Mouse (Mus musculus): Measurements from ENCODE around the gene Tmem178. TPM values are rescaled to one million over a fixed set of nuclear protein-coding genes. Genes with fewer than 3 reads are reported as not detected.
A peak's percentile ranks its signal among the peaks of the same experiment; 100 is the strongest.

The Tmem178 gene
- polyA plus RNA-seq (2012; rRNA removed) (8.1 and 10.2 TPM in 2 replicates), polyA plus RNA-seq (2014; fragmentation: Nextera tagmentation; extraction: Ambion mirVana) (8.9 and 12.0 TPM in 2 replicates)

DNA sequence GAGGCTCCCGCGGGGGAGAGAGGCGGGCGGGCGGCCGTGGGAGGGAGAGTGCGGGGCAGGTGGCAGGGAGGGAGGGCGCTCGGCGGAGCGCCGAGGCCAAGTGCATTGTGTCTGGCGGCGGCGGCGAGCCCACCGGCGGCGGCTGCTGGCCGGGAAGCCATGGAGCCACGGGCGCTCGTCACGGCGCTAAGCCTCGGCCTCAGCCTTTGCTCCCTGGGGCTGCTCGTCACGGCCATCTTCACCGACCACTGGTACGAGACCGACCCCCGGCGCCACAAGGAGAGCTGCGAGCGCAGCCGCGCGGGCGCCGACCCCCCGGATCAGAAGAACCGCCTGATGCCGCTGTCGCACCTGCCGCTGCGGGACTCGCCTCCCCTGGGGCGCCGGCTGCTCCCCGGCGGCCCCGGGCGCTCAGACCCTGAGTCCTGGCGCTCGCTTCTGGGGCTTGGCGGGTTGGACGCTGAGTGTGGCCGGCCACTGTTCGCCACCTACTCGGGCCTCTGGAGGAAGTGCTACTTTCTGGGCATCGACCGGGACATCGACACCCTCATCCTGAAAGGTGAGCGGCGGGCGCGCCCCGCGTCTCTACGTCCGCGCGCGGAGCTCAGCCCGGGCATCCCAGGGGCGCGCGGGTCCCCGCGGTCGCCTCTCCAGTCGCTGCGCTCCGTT, at the start of gene Tmem178:
Gene Tmem178, plus strand, starts transcription at position 103 of the 669 bp plus-strand sequence.
- Histone ChIP-seq H3K4me3 (replicated peaks; ENCODE audit: low read length) (peak within 1 kb of the TSS; percentile 71), H3K27me3 (ENCODE audit: control insufficient read depth, insufficient read depth, low read length) (peaks cover 13% of the 10 kb centered on the region; the same call in 1 of the 2 replicates), H3K27ac (replicated peaks; ENCODE audit: low read depth, low read length) (no peak within 1 kb of the TSS), H3K4me2 (replicated peaks; ENCODE audit: low read depth, low read length, severe bottlenecking) (peak within 1 kb of the TSS; percentile 100), H3K4me1 (ENCODE audit: control insufficient read depth, insufficient read depth, low read length) (0 out of 2 replicates have a peak, but pooled peaks cover 4% of the 10 kb centered on the region), H3K9me3 (ENCODE audit: control insufficient read depth, low read length) (no peaks in the 10 kb centered on the region), H3K36me3 (ENCODE audit: control insufficient read depth, insufficient read depth, low read length) (no peaks in the 10 kb centered on the region), H3K9ac (ENCODE audit: low read depth, low read length, severe bottlenecking) (peak within 1 kb of the TSS; percentile 72)
- ATAC-seq (ENCODE audit: low FRiP score, low read depth) (peak; percentile 65), DNase-seq (ENCODE audit: low spot score) (no peak)
- TF ChIP-seq POLR2A (IDR thresholded peaks at IDR 0.05; ENCODE audit: borderline replicate concordance, extremely low read depth, insufficient read depth, insufficient read length) = no peak
- 0% methylated on average over 37 of the region's 84 CpGs for WGBS

- TF ChIP-seq POLR2A (IDR thresholded peaks at IDR 0.05; ENCODE audit: borderline replicate concordance, extremely low read depth, insufficient read depth, insufficient read length) = no peak
- 31% methylated on average over 2 of the region's 2 CpGs for WGBS
- Histone ChIP-seq H3K27me3 (ENCODE audit: control insufficient read depth, insufficient read depth, low read length) (no peaks in the 10 kb centered on the region), H3K9me3 (ENCODE audit: control insufficient read depth, low read length) (no peaks in the 10 kb centered on the region), H3K4me3 (replicated peaks; ENCODE audit: low read length) (no peak overlapping the region), H3K27ac (replicated peaks; ENCODE audit: low read depth, low read length) (no peak overlapping the region), H3K36me3 (ENCODE audit: control insufficient read depth, insufficient read depth, low read length) (no peaks in the 10 kb centered on the region), H3K4me1 (ENCODE audit: control insufficient read depth, insufficient read depth, low read length) (peaks cover 13% of the 10 kb centered on the region), H3K4me2 (replicated peaks; ENCODE audit: low read depth, low read length, severe bottlenecking) (no peak overlapping the region), H3K9ac (ENCODE audit: low read depth, low read length, severe bottlenecking) (no peak overlapping the region)
- ATAC-seq (ENCODE audit: low FRiP score, low read depth) (peak; percentile 67; the same call in 1 of the 2 replicates), DNase-seq (ENCODE audit: low spot score) (no peak)
Measured at GRCm38 (mm10) chr17:80896481-80896880, 48.0 kb upstream of the Tmem178 start.

DNA sequence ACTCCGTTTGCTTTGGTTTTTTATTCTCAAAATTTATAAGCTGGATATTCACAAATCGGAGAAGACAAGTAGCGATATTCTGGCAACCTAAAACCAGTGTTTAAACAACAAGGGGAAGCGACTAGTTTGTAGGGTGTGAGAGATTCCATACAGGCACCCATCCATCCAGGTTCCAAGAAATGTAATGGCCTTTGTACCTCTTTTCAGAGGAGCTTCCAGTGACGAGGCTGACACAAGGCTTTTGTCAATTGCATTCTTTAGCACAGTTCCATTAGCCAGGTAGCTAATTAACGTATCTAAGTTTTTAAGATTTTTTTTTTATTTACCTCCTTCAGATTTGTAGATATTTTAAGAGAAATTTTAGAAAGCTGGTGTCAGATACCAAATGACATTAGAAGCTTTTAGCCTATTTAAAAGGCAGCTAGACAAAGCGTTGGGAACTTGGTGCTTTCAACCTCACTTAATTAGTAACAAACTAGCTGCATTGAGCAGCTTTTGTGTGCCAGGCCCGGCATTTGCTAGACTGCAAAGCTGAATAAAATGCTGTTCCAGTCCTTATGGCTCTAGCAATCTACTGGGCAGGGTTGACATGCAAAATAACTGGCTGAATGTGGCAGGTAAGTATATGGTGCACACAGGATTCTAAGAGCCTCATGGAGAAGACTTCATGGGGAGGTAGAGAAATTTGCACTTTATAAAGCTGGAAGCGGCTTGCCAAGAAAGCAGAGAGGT, 46.6 kb upstream of the Tmem178 start:
- Histone ChIP-seq H3K9me3 (ENCODE audit: control insufficient read depth, low read length) (no peaks in the 10 kb centered on the region), H3K4me1 (ENCODE audit: control insufficient read depth, insufficient read depth, low read length) (peaks cover 8% of the 10 kb centered on the region), H3K27me3 (ENCODE audit: control insufficient read depth, insufficient read depth, low read length) (no peaks in the 10 kb centered on the region), H3K4me2 (replicated peaks; ENCODE audit: low read depth, low read length, severe bottlenecking) (no peak overlapping the region), H3K27ac (replicated peaks; ENCODE audit: low read depth, low read length) (no peak overlapping the region), H3K4me3 (replicated peaks; ENCODE audit: low read length) (no peak overlapping the region), H3K9ac (ENCODE audit: low read depth, low read length, severe bottlenecking) (no peak overlapping the region), H3K36me3 (ENCODE audit: control insufficient read depth, insufficient read depth, low read length) (no peaks in the 10 kb centered on the region)
- 70% methylated on average over 9 of the region's 9 CpGs for WGBS
- TF ChIP-seq POLR2A (IDR thresholded peaks at IDR 0.05; ENCODE audit: borderline replicate concordance, extremely low read depth, insufficient read depth, insufficient read length) = no peak
- no peak for ATAC-seq (ENCODE audit: low FRiP score, low read depth)
- no peak for DNase-seq (ENCODE audit: low spot score)

- Histone ChIP-seq H3K9me3 (ENCODE audit: control insufficient read depth, low read length) (no peaks in the 10 kb centered on the region), H3K4me2 (replicated peaks; ENCODE audit: low read depth, low read length, severe bottlenecking) (no peak overlapping the region), H3K9ac (ENCODE audit: low read depth, low read length, severe bottlenecking) (no peak overlapping the region), H3K36me3 (ENCODE audit: control insufficient read depth, insufficient read depth, low read length) (no peaks in the 10 kb centered on the region), H3K27ac (replicated peaks; ENCODE audit: low read depth, low read length) (no peak overlapping the region), H3K27me3 (ENCODE audit: control insufficient read depth, insufficient read depth, low read length) (no peaks in the 10 kb centered on the region), H3K4me3 (replicated peaks; ENCODE audit: low read length) (no peak overlapping the region), H3K4me1 (ENCODE audit: control insufficient read depth, insufficient read depth, low read length) (peaks cover 8% of the 10 kb centered on the region)
- peak; percentile 51 for DNase-seq (ENCODE audit: low spot score)
- no peak for TF ChIP-seq POLR2A (IDR thresholded peaks at IDR 0.05; ENCODE audit: borderline replicate concordance, extremely low read depth, insufficient read depth, insufficient read length)
- 57% methylated on average over 9 of the region's 9 CpGs for WGBS
- ATAC-seq (ENCODE audit: low FRiP score, low read depth) = no peak
Measured at GRCm38 (mm10) chr17:80899513-80900199, 44.8 kb upstream of the Tmem178 start.

- Histone ChIP-seq H3K4me2 (replicated peaks; ENCODE audit: low read depth, low read length, severe bottlenecking) (no peak overlapping the region), H3K4me3 (replicated peaks; ENCODE audit: low read length) (no peak overlapping the region), H3K4me1 (ENCODE audit: control insufficient read depth, insufficient read depth, low read length) (peaks cover 8% of the 10 kb centered on the region), H3K36me3 (ENCODE audit: control insufficient read depth, insufficient read depth, low read length) (no peaks in the 10 kb centered on the region), H3K27ac (replicated peaks; ENCODE audit: low read depth, low read length) (no peak overlapping the region), H3K9ac (ENCODE audit: low read depth, low read length, severe bottlenecking) (no peak overlapping the region), H3K9me3 (ENCODE audit: control insufficient read depth, low read length) (no peaks in the 10 kb centered on the region), H3K27me3 (ENCODE audit: control insufficient read depth, insufficient read depth, low read length) (no peaks in the 10 kb centered on the region)
- WGBS = 77% methylated on average over 2 of the region's 2 CpGs
- no peak for TF ChIP-seq POLR2A (IDR thresholded peaks at IDR 0.05; ENCODE audit: borderline replicate concordance, extremely low read depth, insufficient read depth, insufficient read length)
- DNase-seq (ENCODE audit: low spot score) = no peak
- no peak for ATAC-seq (ENCODE audit: low FRiP score, low read depth)
Measured at GRCm38 (mm10) chr17:80900200-80900520, 44.3 kb upstream of the Tmem178 start.
